Mouse (Mus musculus) E14TG2a.4 (cell line): ENCODE data around the gene Gzmf.
"Not testable (repeated sequence)": the region's sequence is repeated elsewhere in the genome, so short reads cannot be mapped to it uniquely, and the experiment has no call there.

ENCODE experiments used
- CTCF ChIP-seq: conservative IDR thresholded peaks from 2 replicates; pipeline ENCODE4 v1.5.1; 2014; ENCODE audit warnings: low read length
- NANOG ChIP-seq: IDR thresholded peaks from 2 replicates; pipeline ENCODE4 v1.6.1; 2014; ENCODE audit warnings: borderline replicate concordance, low read length, mixed read lengths
- POU5F1 ChIP-seq: IDR thresholded peaks from 2 replicates; pipeline ENCODE4 v1.6.1; 2014; ENCODE audit warnings: low read length, borderline replicate concordance

- TF ChIP-seq CTCF, NANOG, POU5F1: not testable (repeated sequence)
Observed at GRCm38 (mm10) chr14:56159479-56159878, 51.7 kb downstream of the Gzmf start, which contains the start of gene Gzmg.
